Mouse (Mus musculus) c-Kit-positive CD71-negative TER-119-negative erythroid progenitor cells, embryonic 14.5 days (primary cell): Measurements from ENCODE around the gene Itpka.

ENCODE experiments used
- DNase-seq: peaks from one replicate; pipeline ENCODE4 v3.0.0-alpha.2; 2013; ENCODE audit warnings: low read depth

Gene Itpka

GRCm38 (mm10) chr2:119757601-119758100, 15.5 kb downstream of the Itpka start:
- DNase-seq = no peak

DNA sequence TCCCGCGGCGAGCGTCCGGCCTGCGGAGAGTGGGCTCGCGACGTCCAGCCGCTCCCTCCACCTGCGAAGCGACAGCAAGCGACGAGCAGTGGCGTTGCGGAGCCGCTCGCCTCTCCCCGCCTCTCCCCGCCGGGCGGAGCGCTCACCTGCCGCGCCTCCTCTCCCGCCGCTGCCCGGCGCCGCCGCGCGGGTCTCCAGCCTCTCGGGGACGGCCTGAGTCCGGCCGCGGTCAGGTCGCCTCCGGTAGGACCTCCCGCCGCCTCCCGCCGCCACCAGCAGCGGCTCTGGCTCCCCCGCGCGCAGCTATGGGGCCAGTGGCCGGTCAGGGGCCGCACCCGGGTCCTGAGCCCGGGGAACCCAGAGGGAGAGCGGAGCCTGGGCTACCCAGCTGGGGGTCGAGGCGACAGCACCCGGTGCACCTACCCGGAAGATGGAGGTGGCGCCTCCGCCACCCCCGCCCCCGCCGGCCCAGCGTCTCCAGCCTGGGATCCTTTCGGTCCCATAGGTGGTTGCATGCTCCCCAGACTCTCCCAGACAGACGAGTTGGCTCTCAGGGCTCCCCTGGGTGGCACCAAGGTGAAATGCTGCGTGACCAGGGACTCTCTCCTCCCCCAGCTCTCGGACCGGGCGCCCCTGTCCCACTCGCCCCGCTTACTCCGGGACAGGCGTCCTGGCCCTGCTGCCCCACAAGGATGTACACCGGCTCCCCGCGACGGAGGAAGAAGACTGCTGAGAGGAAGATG, 16.1 kb downstream of the Itpka start:
- DNase-seq = no peak

GRCm38 (mm10) chr2:119758844-119759835, 17.0 kb downstream of the Itpka start:
- DNase-seq = no peak

GRCm38 (mm10) chr2:119760251-119760650, 18.1 kb downstream of the Itpka start, which contains the start of gene Ltk:
Gene Ltk, minus strand, starts transcription at chr2:119760431.
- DNase-seq = no peak

- DNase-seq = no peak
These were observed 20.1 kb downstream of the Itpka start for GRCm38 (mm10) chr2:119762276-119762675.

GRCm38 (mm10) chr2:119763924-119764323, 21.8 kb downstream of the Itpka start:
- no peak for DNase-seq

- DNase-seq = no peak
These were observed 25.1 kb downstream of the Itpka start for GRCm38 (mm10) chr2:119767246-119767645.

DNA sequence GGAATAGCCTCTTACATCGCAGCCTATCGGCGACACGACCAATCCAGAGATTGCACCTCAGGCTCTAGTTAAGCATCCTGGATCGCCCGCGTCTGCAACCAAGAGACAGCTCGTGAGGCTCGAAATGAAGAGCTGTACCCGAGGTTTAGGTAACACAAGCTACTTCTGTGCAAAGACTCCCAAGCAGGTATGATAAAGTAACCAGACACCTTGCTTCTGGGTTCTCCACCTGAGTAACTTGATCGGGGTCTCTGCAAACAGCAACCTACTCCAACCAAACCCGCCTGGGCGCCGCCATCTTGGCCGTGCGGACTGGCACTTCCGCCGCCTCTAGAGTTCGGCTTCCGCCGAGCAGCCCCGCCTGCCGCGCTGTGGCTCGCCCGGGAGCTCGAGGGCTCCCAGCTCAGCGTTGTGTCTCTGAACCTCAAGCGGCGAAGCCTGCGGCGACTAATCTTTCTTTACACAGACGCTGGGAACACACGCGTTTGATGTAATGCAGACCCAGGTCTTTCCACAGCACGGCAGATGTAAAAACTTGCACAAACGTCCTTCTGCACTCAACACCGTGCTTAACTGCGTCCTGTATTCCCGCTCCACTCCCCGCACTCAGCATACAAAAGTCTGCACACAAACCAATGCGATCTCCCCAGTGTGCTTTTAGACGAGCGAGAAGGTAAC, 45.2 kb downstream of the Itpka start, which contains the start of gene Rpap1:
TSS of gene Rpap1 (minus strand) at position 332 of the 678 bp plus-strand sequence.
- peak; percentile 67 for DNase-seq

DNA sequence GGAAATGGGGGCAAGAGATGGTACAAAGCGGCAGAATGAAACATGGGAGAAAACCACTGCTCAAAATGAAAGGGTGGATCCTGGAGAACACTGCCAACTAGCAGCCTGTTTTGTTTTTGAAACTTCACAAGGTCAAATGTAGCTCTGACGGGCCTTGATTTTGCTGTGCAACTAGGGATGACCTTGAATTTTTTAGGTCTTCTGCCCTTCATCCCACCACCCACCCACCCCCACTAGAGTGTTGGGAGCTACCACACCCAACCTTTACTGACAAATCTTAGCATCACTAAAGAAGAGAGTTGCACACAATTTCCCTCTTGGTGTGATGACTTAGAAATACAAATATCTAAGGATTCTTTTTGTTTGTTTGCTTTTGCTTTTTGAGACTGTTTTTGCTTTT, 47.9 kb downstream of the Itpka start:
- no peak for DNase-seq

DNA sequence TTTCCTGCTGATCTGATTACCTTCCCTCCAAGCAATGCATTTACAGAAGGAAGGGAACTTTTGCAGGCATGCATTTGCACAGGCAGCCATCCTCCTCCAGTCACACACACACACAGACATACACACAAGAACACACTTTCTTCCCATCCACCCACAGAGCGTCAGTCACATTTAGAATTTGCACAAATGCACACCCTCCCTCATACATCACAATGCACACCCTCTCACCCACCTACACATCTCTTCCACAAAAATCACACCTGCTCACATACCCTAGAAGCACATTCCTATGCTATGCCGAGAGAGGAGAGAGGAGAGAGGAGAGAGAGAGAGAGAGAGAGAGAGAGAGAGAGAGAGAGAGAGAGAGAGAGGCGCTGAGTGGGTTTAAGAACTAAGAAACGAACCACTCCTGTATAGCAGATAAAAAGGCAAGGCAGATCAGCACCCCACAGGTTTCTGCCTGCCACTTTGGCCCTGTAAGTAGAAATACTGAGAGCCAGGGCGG, 55.2 kb downstream of the Itpka start, which contains the start of gene Tyro3:
TSS of gene Tyro3 (plus strand) at position 455 of the 505 bp plus-strand sequence.
- no peak for DNase-seq

GRCm38 (mm10) chr2:119798246-119798927, 56.2 kb downstream of the Itpka start:
- DNase-seq = no peak

DNA sequence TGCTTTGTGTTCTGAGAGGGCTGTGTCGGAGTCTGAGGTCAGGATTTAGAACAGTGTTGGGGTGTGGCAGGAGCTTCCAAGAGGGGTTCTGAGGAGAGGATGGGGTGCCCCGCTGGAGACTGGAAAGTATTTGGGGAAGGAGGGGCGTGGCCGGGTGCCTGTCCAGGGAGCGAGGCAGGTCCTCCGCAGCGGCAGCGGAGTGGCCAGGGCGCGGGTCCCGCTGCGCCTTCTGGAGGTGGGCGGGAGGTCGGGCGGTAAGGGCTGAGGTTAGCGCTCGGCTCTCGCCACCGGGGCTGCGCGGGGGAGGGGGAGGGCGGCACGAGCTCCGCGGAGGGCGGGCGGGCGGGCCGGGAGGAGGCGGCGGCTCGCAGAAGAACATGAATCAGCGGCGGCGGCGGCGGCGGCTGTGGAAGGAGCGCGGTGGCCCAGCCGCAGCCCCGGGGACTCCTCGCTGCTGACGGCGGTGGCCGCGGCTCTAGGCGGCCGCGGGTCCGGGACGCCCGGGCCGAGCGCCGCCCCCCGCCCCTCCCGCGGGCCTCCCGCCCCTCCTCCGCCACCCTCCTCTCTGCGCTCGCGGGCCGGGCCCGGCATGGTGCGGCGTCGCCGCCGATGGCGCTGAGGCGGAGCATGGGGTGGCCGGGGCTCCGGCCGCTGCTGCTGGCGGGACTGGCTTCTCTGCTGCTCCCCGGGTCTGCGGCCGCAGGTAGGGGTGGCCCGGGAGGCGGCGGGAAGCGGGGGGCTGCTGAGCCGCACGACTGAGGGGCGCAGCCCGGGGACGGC, 57.2 kb downstream of the Itpka start:
- DNase-seq = no peak

DNA sequence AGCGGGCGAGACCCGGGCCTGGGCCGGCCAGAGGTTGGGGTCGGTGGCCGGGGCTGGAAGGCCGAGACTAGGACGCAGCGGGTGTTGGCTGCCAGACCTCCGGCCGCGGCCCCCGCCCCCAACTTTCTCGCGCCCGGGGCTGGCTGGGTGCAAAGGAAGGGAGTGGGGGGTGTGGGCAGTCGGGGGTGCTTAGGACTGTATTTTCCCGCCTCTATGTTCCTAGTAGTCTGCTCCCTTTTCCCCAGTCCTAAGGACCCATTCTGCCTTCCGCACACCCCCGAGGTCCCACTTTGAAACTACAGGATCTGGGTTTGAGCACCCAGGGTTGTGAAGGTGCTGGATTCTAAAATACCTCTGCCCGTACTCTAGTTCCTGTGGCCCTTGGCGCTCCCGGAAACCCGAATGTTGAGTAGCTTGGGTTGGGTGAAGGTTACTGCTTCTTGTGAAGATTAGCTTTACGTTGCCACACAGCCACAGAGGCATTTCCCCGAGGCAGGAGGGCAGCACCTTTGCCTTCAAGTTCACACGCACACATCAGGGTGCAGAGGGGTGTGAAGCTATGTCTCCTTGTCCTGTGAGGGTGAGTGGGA, 57.9 kb downstream of the Itpka start:
- DNase-seq = no peak
